In genomic region chr14:21064321-21064720, GRCm38 (mm10) we compare ENCODE assay signal across 24 mouse cellular contexts. TPM values are rescaled to one million over a fixed set of nuclear protein-coding genes. Genes with fewer than 3 reads are reported as not detected.
A peak's percentile ranks its signal among the peaks of the same experiment; 100 is the strongest.
DNase-seq lines count a peak whose midpoint lies in the region; ATAC-seq and TF ChIP-seq lines count a peak whose summit lies in the region.
"Had no signal": no experiment of that assay in that cellular context is flagged by ENCODE, and none has a peak within 500 bp of the region (broad histone marks: within the 10 kb centered on the region; RNA-seq: fewer than 3 reads in every experiment).

No protein-coding gene starts in this region.

- no peak overlapping the region for H3K4me3 ChIP-seq in kidney, postnatal 0 days (replicated peaks; ENCODE audit: low read depth, low read length)
- H3K4me3 ChIP-seq: embryonic facial prominence, embryonic 12.5 days; forebrain, embryonic 13.5 days; hindbrain, embryonic 12.5 days; left cerebral cortex, adult 2 months; limb, embryonic 15.5 days; liver, embryonic 15.5 days; megakaryocyte, embryonic 14.5 days; neural tube, embryonic 13.5 days had no signal

- WGBS in kidney, postnatal 0 days, result 24% methylated on average over 1 of the region's 1 CpGs

- H3K4me2 ChIP-seq in kidney, postnatal 0 days (ENCODE audit: low read length), result no peak overlapping the region
- H3K4me2 ChIP-seq: embryonic facial prominence, embryonic 12.5 days; forebrain, embryonic 13.5 days; hindbrain, embryonic 12.5 days; limb, embryonic 15.5 days; neural tube, embryonic 13.5 days had no signal

- peak; percentile 49 for DNase-seq in kidney, postnatal 0 days (ENCODE audit: low spot score)
- no peak for DNase-seq in kidney, postnatal 10 days
- DNase-seq in CD4-positive helper T cell, adult 2 months (ENCODE audit: low read depth, low spot score), result peak; percentile 57
- DNase-seq in T-cell, adult 2 months (ENCODE audit: low spot score), result peak; percentile 6
- DNase-seq in left cerebral cortex, adult 8-10 months (ENCODE audit: low spot score in 2 of 2), result no peak
- DNase-seq: adrenal gland, postnatal 36 days; cerebellum, adult 11 months; cerebellum, adult 9-11 months; layer of hippocampus, adult 9-11 months; left cerebral cortex, postnatal 4 days; midbrain, embryonic 14.5 days; retina, postnatal 1 day; right cerebral cortex, postnatal 25 days; spleen, adult 18-20 months had no signal

- H3K9me3 ChIP-seq in kidney, postnatal 0 days (replicated peaks; ENCODE audit: low read length), result no peaks in the 10 kb centered on the region
- H3K9me3 ChIP-seq: embryonic facial prominence, embryonic 12.5 days; forebrain, embryonic 13.5 days; hindbrain, embryonic 12.5 days; limb, embryonic 15.5 days; liver, embryonic 15.5 days; megakaryocyte, embryonic 14.5 days; neural tube, embryonic 13.5 days had no signal

- no peak for TF ChIP-seq CTCF in kidney, postnatal 0 days (IDR thresholded peaks at IDR 0.05; ENCODE audit: low read depth)

- H3K36me3 ChIP-seq in kidney, postnatal 0 days (ENCODE audit: insufficient read depth, low read length), result no peaks in the 10 kb centered on the region
- H3K36me3 ChIP-seq: embryonic facial prominence, embryonic 12.5 days; hindbrain, embryonic 12.5 days; limb, embryonic 15.5 days; liver, embryonic 15.5 days; neural tube, embryonic 13.5 days had no signal

- no peak overlapping the region for H3K27ac ChIP-seq in kidney, postnatal 0 days
- H3K27ac ChIP-seq: embryonic facial prominence, embryonic 12.5 days; forebrain, embryonic 13.5 days; hindbrain, embryonic 12.5 days; left cerebral cortex, adult 2 months; limb, embryonic 15.5 days; liver, embryonic 15.5 days; neural tube, embryonic 13.5 days had no signal

- ATAC-seq in kidney, postnatal 0 days (replicated peaks; ENCODE audit: low FRiP score, low read depth), result no peak
- peak; percentile 46; the same call in 1 of the 2 replicates for ATAC-seq in megakaryocyte progenitor cell, adult 5-6 weeks (replicated peaks; ENCODE audit: poor library complexity)
- no peak for ATAC-seq in cerebellum, adult (ENCODE audit: insufficient number of reproducible peaks, low FRiP score, low TSS enrichment)
- ATAC-seq: forebrain, embryonic 13.5 days had no signal

- H3K9ac ChIP-seq in kidney, postnatal 0 days (ENCODE audit: low read depth, low read length), result no peak overlapping the region
- H3K9ac ChIP-seq: embryonic facial prominence, embryonic 12.5 days; forebrain, embryonic 13.5 days; hindbrain, embryonic 12.5 days; limb, embryonic 15.5 days; liver, embryonic 15.5 days; neural tube, embryonic 13.5 days had no signal

- no peaks in the 10 kb centered on the region for H3K4me1 ChIP-seq in kidney, postnatal 0 days (replicated peaks; ENCODE audit: insufficient read depth, low read length)
- H3K4me1 ChIP-seq: embryonic facial prominence, embryonic 12.5 days; forebrain, embryonic 13.5 days; hindbrain, embryonic 12.5 days; limb, embryonic 15.5 days; neural tube, embryonic 13.5 days had no signal

- H3K27me3 ChIP-seq in kidney, postnatal 0 days (ENCODE audit: insufficient read depth, low read length), result no peaks in the 10 kb centered on the region
- H3K27me3 ChIP-seq: embryonic facial prominence, embryonic 12.5 days; forebrain, embryonic 13.5 days; hindbrain, embryonic 12.5 days; limb, embryonic 15.5 days; liver, embryonic 15.5 days; megakaryocyte, embryonic 14.5 days; neural tube, embryonic 13.5 days had no signal

RNA-seq across cellular contexts. Expression of gene Adk, which starts 11.9 kb away (rescaled TPM):
- 193 and 196 TPM in 2 replicates for polyA plus RNA-seq in kidney, postnatal 0 days (2015; fragmentation: Nextera tagmentation; extraction: Ambion mirVana)
- 100 and 106 TPM in 2 replicates for total RNA-seq in megakaryocyte progenitor cell, adult 5-6 weeks (2015)
- total RNA-seq in megakaryocyte progenitor cell, adult 5-6 weeks (2017), result 104 and 129 TPM in 2 replicates
- total RNA-seq in left cerebral cortex, adult 8-10 months (2022), result 10 to 100 TPM; 76.2 to 82.1 (median 79.9) TPM

RNA-seq across cellular contexts. Expression of gene Ap3m1, which starts 12.0 kb away (rescaled TPM):
- polyA plus RNA-seq in kidney, postnatal 0 days (2015; fragmentation: Nextera tagmentation; extraction: Ambion mirVana), result 50.7 and 55.4 TPM in 2 replicates
- total RNA-seq in megakaryocyte progenitor cell, adult 5-6 weeks (2015), result 56.9 and 71.1 TPM in 2 replicates
- total RNA-seq in megakaryocyte progenitor cell, adult 5-6 weeks (2017), result 60.1 and 71.0 TPM in 2 replicates
- 10 to 100 TPM; 56.2 to 70.4 (median 64.6) TPM for total RNA-seq in left cerebral cortex, adult 8-10 months (2022)

Comparison
In these comparisons a context has a peak if more than half of its experiments do, and no peak if none do; other contexts are left out.
1. DNase-seq: peak in kidney, postnatal 0 days (single experiment), CD4-positive helper T cell, adult 2 months (single experiment) and T-cell, adult 2 months (single experiment); none in kidney, postnatal 10 days (single experiment) and left cerebral cortex, adult 8-10 months (0 of 2).